Mouse (Mus musculus) heart, embryonic 13.5 days (tissue): ENCODE measurements around the gene Diras2. TPM values are rescaled to one million over a fixed set of nuclear protein-coding genes. Genes with fewer than 3 reads are reported as not detected.

Source experiments
- ATAC-seq: fragments of 200-750 bp; cut with Nextera tagmentation; 2 replicates; pipeline ENCODE4 v1.8.0; 2017; ENCODE audit warnings: moderate TSS enrichment; ENCODE audit not compliant: insufficient number of reproducible peaks, low FRiP score, low TSS enrichment; ENCODE audit errors: extremely low read depth
- H3K27ac ChIP-seq: fragments of 300-500 bp; sonication (generic); replicated peaks from 2 replicates; pipeline ENCODE4 v1.5.1; 2015; ENCODE audit warnings: moderate library complexity, mild to moderate bottlenecking, inconsistent platforms
- H3K27me3 ChIP-seq: fragments of 300-500 bp; sonication (generic); replicated peaks from 2 replicates; pipeline ENCODE4 v1.6.1; 2015; ENCODE audit warnings: mild to moderate bottlenecking, inconsistent platforms
- H3K36me3 ChIP-seq: fragments of 300-500 bp; sonication (generic); 2 replicates; pipeline ENCODE4 v1.6.1; 2015; ENCODE audit warnings: mild to moderate bottlenecking, inconsistent platforms
- H3K4me1 ChIP-seq: fragments of 300-500 bp; sonication (generic); 2 replicates; pipeline ENCODE4 v1.6.1; 2015; ENCODE audit warnings: inconsistent platforms
- H3K4me2 ChIP-seq: fragments of 300-500 bp; sonication (generic); 2 replicates; pipeline ENCODE4 v1.6.1; 2015; ENCODE audit warnings: inconsistent platforms, mild to moderate bottlenecking, moderate library complexity
- H3K4me3 ChIP-seq: fragments of 300-500 bp; sonication (generic); 2 replicates; pipeline ENCODE4 v1.5.1; 2015; ENCODE audit warnings: moderate library complexity, mild to moderate bottlenecking, inconsistent platforms
- H3K9ac ChIP-seq: fragments of 300-500 bp; sonication (generic); 2 replicates; pipeline ENCODE4 v1.6.1; 2015; ENCODE audit warnings: inconsistent platforms, mild to moderate bottlenecking, moderate library complexity
- H3K9me3 ChIP-seq: fragments of 300-500 bp; sonication (generic); 2 replicates; pipeline ENCODE4 v1.6.1; 2016; ENCODE audit warnings: inconsistent platforms
- WGBS: fragments of 180-500 bp; shearing (Covaris S2); methylation state at CpG from one replicate; pipeline ENCODE4 v1.1.7; 2015; ENCODE audit warnings: mixed read lengths; 5-methylcytosine and 5-hydroxymethylcytosine counted together
- polyA plus RNA-seq: library from polyadenylated mRNA; unstranded; fragments of >200 nt; fragmentation: Nextera tagmentation; extraction: Ambion mirVana; gene quantifications from 2 replicates; pipeline ENCODE4 v1.2.1, GENCODE M21; 2015

Gene Diras2
- polyA plus RNA-seq, 1 experiment from 2014 or later = 0.52 TPM

DNA sequence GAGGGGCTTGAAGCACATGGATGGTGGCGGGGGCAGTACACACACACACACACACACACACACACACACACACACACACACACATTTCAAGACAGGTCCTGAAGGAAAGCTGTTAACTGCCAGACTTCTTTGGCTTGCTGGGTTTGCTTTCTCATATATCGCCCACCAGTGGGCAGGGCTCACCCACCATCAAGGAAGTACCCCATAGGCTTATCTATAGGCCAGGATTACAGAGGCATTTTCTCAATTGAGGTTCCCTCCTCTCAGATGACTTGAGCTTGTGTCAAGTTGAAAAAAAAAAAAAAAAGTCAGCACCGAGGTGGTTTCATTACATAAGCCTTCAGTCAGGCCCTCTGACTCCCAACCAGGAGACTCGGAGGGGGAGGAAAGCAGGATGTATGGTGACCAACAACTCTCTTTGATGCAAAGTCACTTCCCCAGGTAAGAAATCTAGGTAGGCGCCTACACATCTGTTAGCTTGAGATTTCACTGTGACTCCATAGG is 19.7 kb upstream of the Diras2 start:
- Histone ChIP-seq H3K4me2 (no peak overlapping the region), H3K4me1 (no peaks in the 10 kb centered on the region), H3K36me3 (no peaks in the 10 kb centered on the region), H3K4me3 (no peak overlapping the region), H3K9ac (no peak overlapping the region), H3K27me3 (no peaks in the 10 kb centered on the region), H3K27ac (no peak overlapping the region), H3K9me3 (peaks cover 4% of the 10 kb centered on the region; the same call in 1 of the 2 replicates)
- WGBS = 64% methylated on average over 5 of the region's 5 CpGs
- ATAC-seq = no peak

DNA sequence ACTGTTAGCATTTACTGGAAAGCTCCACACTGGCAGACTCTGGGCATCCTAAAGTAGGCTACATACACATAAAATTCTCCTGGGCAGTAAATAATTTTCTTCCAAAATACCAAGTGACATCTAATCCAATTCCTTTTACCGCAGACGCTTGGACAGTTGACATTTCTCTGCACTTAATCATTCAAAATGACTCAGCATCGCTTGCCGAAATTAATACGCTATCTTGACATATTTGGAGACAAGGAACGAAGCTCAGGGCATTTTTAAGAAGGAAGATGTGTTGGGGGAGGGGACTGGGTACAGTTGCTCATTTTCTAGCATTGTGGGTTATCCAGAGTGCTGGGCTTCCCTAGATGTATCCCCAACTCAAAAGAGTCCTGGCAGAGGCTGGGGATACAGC is 15.2 kb upstream of the Diras2 start:
- ATAC-seq = no peak
- Histone ChIP-seq H3K4me1 (no peaks in the 10 kb centered on the region), H3K27ac (no peak overlapping the region)

DNA sequence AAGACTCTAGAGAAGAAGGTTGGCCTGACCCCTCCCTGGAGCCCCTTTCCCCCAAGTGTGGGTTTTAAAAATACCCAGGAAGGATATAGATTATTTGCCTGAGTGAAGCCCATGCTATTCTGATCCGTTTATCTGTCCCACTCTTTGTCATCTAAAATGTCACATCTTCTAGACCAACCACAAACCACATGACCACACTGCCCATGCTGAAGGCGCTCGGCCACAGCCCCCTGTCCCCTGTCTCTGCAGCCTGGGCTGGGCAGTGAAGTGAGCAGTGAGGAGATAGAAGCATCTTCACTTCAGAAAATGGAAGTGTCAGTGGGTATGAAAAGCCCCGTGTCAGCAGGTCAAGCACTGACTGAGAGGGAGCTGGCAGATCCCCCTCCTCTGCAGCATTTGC is 11.6 kb upstream of the Diras2 start:
- no peak overlapping the region for H3K4me3 ChIP-seq
- H3K27me3 ChIP-seq = no peaks in the 10 kb centered on the region
- 57% methylated on average over 4 of the region's 4 CpGs for WGBS
- H3K4me1 ChIP-seq = no peaks in the 10 kb centered on the region
- H3K27ac ChIP-seq = no peak overlapping the region
- ATAC-seq = no peak
- no peaks in the 10 kb centered on the region for H3K36me3 ChIP-seq
- no peak overlapping the region for H3K9ac ChIP-seq
- H3K9me3 ChIP-seq = no peaks in the 10 kb centered on the region
- H3K4me2 ChIP-seq = no peak overlapping the region

More for the DNA sequence above, 15.2 kb upstream of the Diras2 start:
- WGBS = 72% methylated on average over 6 of the region's 6 CpGs
- H3K9ac ChIP-seq = no peak overlapping the region
- no peaks in the 10 kb centered on the region for H3K36me3 ChIP-seq
- no peak overlapping the region for H3K4me3 ChIP-seq
- no peaks in the 10 kb centered on the region for H3K27me3 ChIP-seq
- H3K4me2 ChIP-seq = no peak overlapping the region
- H3K9me3 ChIP-seq = peaks cover 4% of the 10 kb centered on the region; the same call in 1 of the 2 replicates

DNA sequence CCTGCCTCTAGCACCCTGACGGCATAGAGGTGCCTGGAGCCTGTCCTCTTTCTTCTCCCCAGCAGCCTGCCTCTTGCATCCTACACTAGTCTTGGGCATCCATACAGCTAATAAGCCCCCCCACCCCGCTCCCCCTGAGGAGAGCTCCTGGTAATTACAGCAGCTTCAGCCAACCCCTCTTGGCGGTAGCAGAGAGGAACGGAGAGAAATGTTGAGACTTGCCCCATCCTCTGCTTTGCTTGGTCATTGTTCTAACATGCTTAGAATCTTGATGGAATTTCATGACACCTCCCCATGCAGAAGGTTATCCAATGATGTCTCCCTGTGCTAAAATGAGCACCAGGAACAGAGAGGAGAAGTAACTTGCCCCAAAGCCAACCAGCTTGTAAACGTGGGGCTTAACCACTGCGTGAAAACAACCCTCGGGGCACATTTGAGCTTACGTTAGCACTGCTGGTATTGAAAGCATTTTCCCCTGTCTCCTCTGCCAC is 11.0 kb upstream of the Diras2 start:
- no peak overlapping the region for H3K4me2 ChIP-seq
- H3K9ac ChIP-seq = no peak overlapping the region
- H3K9me3 ChIP-seq = no peaks in the 10 kb centered on the region
- WGBS = 68% methylated on average over 8 of the region's 8 CpGs
- H3K36me3 ChIP-seq = no peaks in the 10 kb centered on the region
- no peaks in the 10 kb centered on the region for H3K27me3 ChIP-seq
- no peak overlapping the region for H3K4me3 ChIP-seq
- no peaks in the 10 kb centered on the region for H3K4me1 ChIP-seq
- no peak overlapping the region for H3K27ac ChIP-seq
- no peak for ATAC-seq

DNA sequence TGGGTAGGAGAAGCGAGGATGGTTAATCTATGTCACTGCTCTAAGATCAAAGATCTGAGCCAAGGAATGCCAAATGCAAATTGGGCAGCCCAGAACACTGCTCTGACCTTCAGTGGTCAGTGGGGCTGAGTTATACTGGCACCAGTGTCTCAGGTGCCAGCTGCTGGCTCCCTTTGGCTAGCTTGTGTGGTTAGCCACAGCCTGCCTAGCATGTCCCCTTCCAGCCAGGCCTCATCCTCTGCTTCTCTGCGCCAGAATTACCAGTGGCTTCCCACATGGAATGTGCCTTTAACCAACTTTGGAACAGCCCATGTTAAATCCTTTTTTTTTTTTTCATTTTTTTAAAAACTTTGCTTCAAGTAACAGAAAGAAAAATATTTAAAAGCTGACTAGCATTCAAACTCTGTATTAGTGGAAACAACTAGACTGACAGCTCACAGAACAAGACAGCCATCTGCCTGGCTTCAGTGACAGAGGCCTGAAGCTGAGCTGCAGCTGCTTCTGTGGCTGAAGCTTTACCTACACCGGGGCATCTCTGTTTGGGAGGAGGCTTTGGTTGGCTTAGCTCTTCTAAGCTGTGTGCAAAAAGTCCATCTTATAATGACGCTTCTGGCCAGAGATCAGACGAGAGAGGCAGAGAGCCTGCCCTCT is 10.4 kb upstream of the Diras2 start:
- Histone ChIP-seq H3K9me3 (no peaks in the 10 kb centered on the region), H3K4me3 (no peak overlapping the region), H3K27me3 (no peaks in the 10 kb centered on the region), H3K9ac (no peak overlapping the region), H3K36me3 (no peaks in the 10 kb centered on the region), H3K27ac (no peak overlapping the region), H3K4me2 (no peak overlapping the region), H3K4me1 (no peaks in the 10 kb centered on the region)
- ATAC-seq = no peak
- 66% methylated on average over 5 of the region's 5 CpGs for WGBS

DNA sequence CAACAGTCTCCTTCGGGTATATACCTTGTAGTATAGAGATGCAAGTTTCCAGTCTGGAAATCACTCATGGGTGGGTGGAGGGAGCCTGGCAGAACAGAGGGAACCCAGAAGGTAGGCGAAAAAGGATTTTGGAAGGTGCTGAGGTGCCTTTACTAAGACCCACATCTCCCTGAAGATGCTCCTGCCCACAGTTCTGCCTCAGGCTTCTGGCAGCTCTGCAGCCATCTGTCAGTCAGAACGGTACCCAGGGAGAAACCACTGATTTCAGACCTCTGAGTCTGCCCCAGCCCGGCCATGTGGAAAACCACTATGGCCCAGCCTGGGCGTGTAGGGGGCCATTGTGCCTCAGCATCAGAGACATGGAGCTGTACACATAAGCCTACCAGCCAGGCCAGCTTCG is 8.4 kb upstream of the Diras2 start:
- WGBS = 72% methylated on average over 6 of the region's 6 CpGs

DNA sequence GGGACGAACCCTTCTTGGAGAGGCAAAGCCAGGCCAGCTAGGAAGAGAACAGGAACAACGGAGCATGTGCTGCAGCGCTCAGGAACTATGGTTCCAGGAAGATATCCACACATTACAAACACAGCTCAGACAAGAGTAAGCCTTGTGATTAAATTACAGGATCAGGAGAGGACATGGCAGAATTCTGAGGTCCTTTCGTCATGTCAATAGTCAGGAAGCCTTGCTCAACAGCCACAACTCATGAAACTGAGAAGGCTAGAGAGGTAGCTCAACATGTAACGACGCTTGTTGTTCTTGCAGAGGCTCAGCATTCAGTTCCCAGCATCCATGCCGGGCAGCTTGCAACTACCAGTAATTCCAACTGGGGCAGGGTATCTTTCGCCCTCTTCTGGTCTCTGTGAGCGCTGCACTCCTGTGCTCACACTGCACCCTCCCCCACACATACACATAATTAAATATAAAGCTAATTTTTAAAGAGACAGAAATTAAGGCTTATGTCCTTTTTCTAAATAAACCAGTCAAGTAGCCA is 7.6 kb upstream of the Diras2 start:
- no peaks in the 10 kb centered on the region for H3K9me3 ChIP-seq
- H3K4me1 ChIP-seq = peaks cover 9% of the 10 kb centered on the region
- no peak overlapping the region for H3K9ac ChIP-seq
- 83% methylated on average over 9 of the region's 9 CpGs for WGBS
- no peak overlapping the region for H3K27ac ChIP-seq
- no peak overlapping the region for H3K4me2 ChIP-seq
- no peaks in the 10 kb centered on the region for H3K27me3 ChIP-seq
- ATAC-seq = no peak
- no peak overlapping the region for H3K4me3 ChIP-seq
- no peaks in the 10 kb centered on the region for H3K36me3 ChIP-seq

More for the DNA sequence above, 8.4 kb upstream of the Diras2 start:
- Histone ChIP-seq H3K9ac (no peak overlapping the region), H3K36me3 (no peaks in the 10 kb centered on the region), H3K4me3 (no peak overlapping the region), H3K27me3 (no peaks in the 10 kb centered on the region), H3K4me1 (peaks cover 9% of the 10 kb centered on the region), H3K27ac (no peak overlapping the region), H3K4me2 (no peak overlapping the region), H3K9me3 (no peaks in the 10 kb centered on the region)
- ATAC-seq = no peak

DNA sequence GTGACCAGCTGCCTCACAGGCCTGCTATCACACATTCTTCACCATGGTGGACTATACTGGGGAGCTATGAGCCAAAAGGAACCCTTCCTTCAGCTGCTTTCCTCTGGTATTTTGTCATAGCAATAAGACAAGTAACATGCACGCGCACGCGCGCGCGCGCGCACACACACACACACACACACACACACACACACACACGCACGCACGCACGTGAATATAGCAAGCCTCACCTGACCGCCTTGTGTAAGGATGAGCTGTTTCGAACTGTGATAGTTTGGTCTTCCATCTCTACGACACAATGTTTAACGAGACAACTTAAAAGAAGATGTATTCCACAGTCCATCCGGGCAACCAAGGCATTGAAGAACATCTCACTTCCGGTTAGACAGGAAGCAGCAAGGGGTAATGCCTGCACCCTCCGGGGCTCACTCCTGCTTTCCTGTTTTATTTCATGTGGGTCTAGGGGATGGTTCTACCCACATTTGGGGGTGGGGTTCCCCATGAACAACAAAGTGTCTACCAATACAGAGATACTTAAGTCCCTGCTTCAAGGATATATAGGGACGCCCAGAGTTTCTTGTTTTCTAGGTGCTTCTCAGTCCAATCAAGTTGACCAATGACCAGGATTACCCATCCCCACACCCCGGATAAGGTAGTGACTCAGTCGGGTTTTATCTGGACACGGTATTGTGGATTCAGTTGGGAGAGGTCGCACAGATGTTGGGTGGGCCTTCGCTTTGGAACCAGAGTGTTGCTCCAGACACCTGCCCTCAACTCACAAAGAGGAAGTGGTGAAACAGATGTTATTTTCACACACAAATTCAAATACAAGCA is 6.9 kb upstream of the Diras2 start:
- Histone ChIP-seq H3K9ac (no peak overlapping the region), H3K27ac (no peak overlapping the region), H3K4me3 (no peak overlapping the region), H3K9me3 (no peaks in the 10 kb centered on the region; the same call in 1 of the 2 replicates), H3K4me1 (peaks cover 9% of the 10 kb centered on the region), H3K27me3 (no peaks in the 10 kb centered on the region), H3K4me2 (no peak overlapping the region), H3K36me3 (no peaks in the 10 kb centered on the region)
- no peak for ATAC-seq
- WGBS = 89% methylated on average over 26 of the region's 26 CpGs

DNA sequence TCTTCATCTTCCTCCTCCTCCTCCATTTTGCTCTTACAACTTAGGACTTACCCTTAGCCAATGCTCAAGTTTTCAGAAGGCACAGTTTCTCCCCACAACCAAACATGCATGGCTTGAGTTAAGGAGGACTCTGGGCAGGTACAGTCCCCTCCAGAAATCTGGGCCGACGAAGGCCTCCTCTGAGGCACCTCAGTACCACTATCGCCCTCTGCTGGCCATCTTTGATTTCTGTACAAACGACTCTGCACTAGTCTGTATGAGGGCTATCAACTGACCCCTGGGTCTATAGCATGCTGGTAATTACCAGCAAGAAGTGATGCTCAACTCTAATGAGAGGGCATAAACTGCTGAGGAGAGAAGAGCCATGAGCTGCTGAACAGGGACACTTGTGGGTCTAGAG is 4.5 kb upstream of the Diras2 start:
- WGBS = 11% methylated on average over 4 of the region's 4 CpGs
- no peak overlapping the region for H3K4me3 ChIP-seq
- peaks cover 9% of the 10 kb centered on the region for H3K4me1 ChIP-seq
- H3K9ac ChIP-seq = no peak overlapping the region
- no peaks in the 10 kb centered on the region; the same call in 1 of the 2 replicates for H3K9me3 ChIP-seq
- H3K4me2 ChIP-seq = 0 out of 2 replicates have a peak overlapping the region, but pooled peaks have one; percentile 13
- H3K27me3 ChIP-seq = no peaks in the 10 kb centered on the region
- no peak for ATAC-seq
- no peaks in the 10 kb centered on the region for H3K36me3 ChIP-seq
- H3K27ac ChIP-seq = no peak overlapping the region; the same call in 1 of the 2 replicates

DNA sequence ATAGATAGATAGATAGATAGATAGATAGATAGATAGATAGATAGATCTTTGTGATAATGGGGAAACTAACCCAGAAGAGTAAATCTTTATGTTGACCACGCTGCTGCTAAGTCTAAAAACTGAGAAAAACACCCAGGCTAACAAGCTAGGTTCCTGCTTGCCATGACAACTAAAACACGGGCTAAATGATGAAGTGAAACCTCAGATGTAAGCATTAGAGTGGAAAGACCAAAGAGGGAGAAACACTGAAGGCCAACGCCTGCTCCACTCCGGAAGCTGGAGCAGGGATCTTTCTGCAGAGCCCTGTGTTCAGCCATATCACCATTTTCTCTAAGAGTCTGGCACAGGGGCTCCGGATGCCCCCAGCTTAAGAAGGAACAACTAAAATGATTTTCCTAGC is 2.6 kb upstream of the Diras2 start:
- H3K9me3 ChIP-seq = no peaks in the 10 kb centered on the region; the same call in 1 of the 2 replicates
- H3K27ac ChIP-seq = no peak overlapping the region
- no peak overlapping the region for H3K4me3 ChIP-seq
- H3K9ac ChIP-seq = no peak overlapping the region
- H3K4me2 ChIP-seq = no peak overlapping the region
- no peak for ATAC-seq
- peaks cover 16% of the 10 kb centered on the region for H3K27me3 ChIP-seq
- H3K36me3 ChIP-seq = no peaks in the 10 kb centered on the region
- 76% methylated on average over 5 of the region's 5 CpGs for WGBS
- H3K4me1 ChIP-seq = peaks cover 23% of the 10 kb centered on the region
